Mouse (Mus musculus) adrenal gland, adult 2 months (tissue): ENCODE results near the gene Zbtb22. TPM values are rescaled to one million over a fixed set of nuclear protein-coding genes. Genes with fewer than 3 reads are reported as not detected.

ENCODE experiments used
- DNase-seq: peaks from one replicate; pipeline ENCODE4 v3.0.0; 2021
- microRNA-seq, 2 experiments: library from miRNA; unstranded; fragments of <30 nt; microRNA quantifications; one replicate each; pipeline ENCODE4 v1.2.0; 2021
- polyA plus RNA-seq: library from polyadenylated mRNA; depleted of rRNA; stranded (reverse); fragments of >200 nt; gene quantifications from 2 replicates; pipeline ENCODE4 v1.2.3, GENCODE M21; 2012; rRNA removed
- total RNA-seq, 2 experiments: library from RNA; stranded (reverse); gene quantifications; 2 replicates each; pipeline ENCODE4 v1.2.3; 2021

Gene Zbtb22
- total and polyA plus RNA-seq, 3 experiments, result 26.1 to 57.1 (median 38.3) TPM

DNA sequence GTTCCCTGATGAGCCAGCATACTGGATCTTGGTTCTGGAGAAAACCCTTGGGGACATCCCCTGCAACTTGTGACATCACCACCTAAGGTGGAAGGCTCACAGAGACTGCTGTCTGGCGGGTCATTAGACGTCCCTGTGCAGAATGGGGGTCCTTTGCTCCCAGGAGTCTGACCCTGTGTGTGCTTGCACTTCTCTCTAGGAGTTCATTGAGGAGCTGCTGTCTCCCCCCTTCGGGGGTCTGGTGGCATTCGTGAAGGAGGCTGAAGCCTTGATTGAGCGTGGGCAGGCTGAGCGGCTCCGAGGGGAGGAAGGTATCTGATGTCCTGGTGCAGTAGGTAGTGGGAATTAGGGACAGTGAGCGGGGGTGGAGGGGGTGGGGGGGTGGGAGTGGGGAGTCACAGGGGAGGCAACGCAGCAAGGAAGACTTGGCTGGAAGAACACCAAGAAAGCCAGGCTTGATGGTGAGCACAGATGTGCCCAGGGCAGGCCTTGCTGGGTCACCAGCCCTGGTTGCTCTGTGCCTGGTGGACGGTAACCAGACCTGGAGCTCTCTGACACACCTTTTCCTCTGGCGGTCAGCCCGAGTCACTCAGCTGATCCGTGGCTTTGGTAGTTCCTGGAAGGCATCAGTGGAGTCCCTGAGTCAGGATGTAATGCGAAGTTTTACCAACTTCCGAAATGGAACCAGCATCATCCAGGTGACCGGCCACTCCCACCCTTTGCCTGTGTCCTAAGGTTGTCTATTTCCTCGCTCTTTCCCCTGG, 49.6 kb downstream of the Zbtb22 start:
- DNase-seq, result no peak

- DNase-seq, result peak; percentile 73
These were observed 50.3 kb downstream of the Zbtb22 start for GRCm38 (mm10) chr17:33965846-33966550.

GRCm38 (mm10) chr17:33968489-33968888, 52.8 kb downstream of the Zbtb22 start:
- DNase-seq, result peak; percentile 80

Small RNA genes lying within 50 kb of the gene (microRNA-seq; reads per million reads assigned to microRNA genes)
- 0 reads per million in 2 experiments for gene Gm27740

Other genes starting within 250 kb of the Zbtb22 start
- gene Hnrnpm, start 229.0 kb upstream of the Zbtb22 start, total RNA-seq, result 100 to 1,000 TPM; 142 to 166 TPM
- gene Hnrnpm, start 229.0 kb upstream of the Zbtb22 start, polyA plus RNA-seq, result 66.7 and 70.9 TPM in 2 replicates
- 100 to 1,000 TPM; 112 to 117 TPM for gene March2, start 197.2 kb upstream of the Zbtb22 start, total RNA-seq
- 150 and 170 TPM in 2 replicates for gene March2, start 197.2 kb upstream of the Zbtb22 start, polyA plus RNA-seq
- gene Rab11b, start 155.4 kb upstream of the Zbtb22 start, total RNA-seq, result 100 to 1,000 TPM; 247 to 267 TPM
- 522 and 543 TPM in 2 replicates for gene Rab11b, start 155.4 kb upstream of the Zbtb22 start, polyA plus RNA-seq
- 100 to 1,000 TPM in 1 of 2 experiments, 10 to 100 TPM in 1; 44.5 to 100 TPM for gene Angptl4, start 134.1 kb upstream of the Zbtb22 start, total RNA-seq
- 131 and 261 TPM in 2 replicates for gene Angptl4, start 134.1 kb upstream of the Zbtb22 start, polyA plus RNA-seq
- gene Kank3, start 105.4 kb upstream of the Zbtb22 start, total RNA-seq, result 10 to 100 TPM; 55.9 to 66.2 TPM
- 164 and 195 TPM in 2 replicates for gene Kank3, start 105.4 kb upstream of the Zbtb22 start, polyA plus RNA-seq
- gene Rps28, start 91.3 kb upstream of the Zbtb22 start, total RNA-seq, result 1,000 to 10,000 TPM; 1,533 to 1,560 TPM
- 387 and 446 TPM in 2 replicates for gene Rps28, start 91.3 kb upstream of the Zbtb22 start, polyA plus RNA-seq
- gene Ndufa7, start 91.3 kb upstream of the Zbtb22 start, total RNA-seq, result 100 to 1,000 TPM; 507 to 539 TPM
- 556 and 578 TPM in 2 replicates for gene Ndufa7, start 91.3 kb upstream of the Zbtb22 start, polyA plus RNA-seq
- 10 to 100 TPM; 34.2 to 42.8 TPM for gene Cd320, start 72.8 kb upstream of the Zbtb22 start, total RNA-seq
- gene Cd320, start 72.8 kb upstream of the Zbtb22 start, polyA plus RNA-seq, result 85.2 and 99.1 TPM in 2 replicates
- not detected for gene Gm7029, start 42.1 kb upstream of the Zbtb22 start, total RNA-seq
- gene Gm7029, start 42.1 kb upstream of the Zbtb22 start, polyA plus RNA-seq, result not detected in 2 replicates
- 1 to 10 TPM; 1.4 to 1.6 TPM for gene Kifc1, start 25.2 kb upstream of the Zbtb22 start, total RNA-seq
- gene Kifc1, start 25.2 kb upstream of the Zbtb22 start, polyA plus RNA-seq, result 1.8 and 2.5 TPM in 2 replicates
- gene Platr17, start 10.8 kb upstream of the Zbtb22 start, total RNA-seq, result not detected
- not detected in 2 replicates for gene Platr17, start 10.8 kb upstream of the Zbtb22 start, polyA plus RNA-seq
- gene Daxx, start 6.5 kb upstream of the Zbtb22 start, total RNA-seq, result 10 to 100 TPM; 29.0 to 30.3 TPM
- 54.7 and 65.7 TPM in 2 replicates for gene Daxx, start 6.5 kb upstream of the Zbtb22 start, polyA plus RNA-seq
- gene Tapbp, start within 50 bp of the Zbtb22 start, total RNA-seq, result 100 to 1,000 TPM; 151 to 171 TPM
- gene Tapbp, start within 50 bp of the Zbtb22 start, polyA plus RNA-seq, result 244 and 245 TPM in 2 replicates
- 10 to 100 TPM; 44.2 to 44.4 TPM for gene Rgl2, start 13.6 kb downstream of the Zbtb22 start, total RNA-seq
- 237 and 298 TPM in 2 replicates for gene Rgl2, start 13.6 kb downstream of the Zbtb22 start, polyA plus RNA-seq
- gene Pfdn6, start 24.4 kb downstream of the Zbtb22 start, total RNA-seq, result 100 to 1,000 TPM in 1 of 2 experiments, 10 to 100 TPM in 1; 69.7 to 100 TPM
- gene Pfdn6, start 24.4 kb downstream of the Zbtb22 start, polyA plus RNA-seq, result 5.0 and 6.8 TPM in 2 replicates
- 10 to 100 TPM; 35.4 to 38.4 TPM for gene Wdr46, start 24.8 kb downstream of the Zbtb22 start, total RNA-seq
- 18.9 and 25.6 TPM in 2 replicates for gene Wdr46, start 24.8 kb downstream of the Zbtb22 start, polyA plus RNA-seq
- gene B3galt4, start 35.6 kb downstream of the Zbtb22 start, total RNA-seq, result 1 to 10 TPM; 4.0 to 6.5 TPM
- gene B3galt4, start 35.6 kb downstream of the Zbtb22 start, polyA plus RNA-seq, result 21.2 and 21.3 TPM in 2 replicates
- 10 to 100 TPM; 52.8 to 55.1 TPM for gene Vps52, start 39.9 kb downstream of the Zbtb22 start, total RNA-seq
- gene Vps52, start 39.9 kb downstream of the Zbtb22 start, polyA plus RNA-seq, result 88.4 and 107 TPM in 2 replicates
- gene Rps18, start 40.1 kb downstream of the Zbtb22 start, total RNA-seq, result 100 to 1,000 TPM; 541 to 790 TPM
- 153 and 176 TPM in 2 replicates for gene Rps18, start 40.1 kb downstream of the Zbtb22 start, polyA plus RNA-seq
- gene H2-K1, start 84.4 kb downstream of the Zbtb22 start, total RNA-seq, result 100 to 1,000 TPM; 577 to 669 TPM
- gene H2-K1, start 84.4 kb downstream of the Zbtb22 start, polyA plus RNA-seq, result 2,584 and 2,844 TPM in 2 replicates
- gene Ring1, start 108.8 kb downstream of the Zbtb22 start, total RNA-seq, result 10 to 100 TPM; 41.4 to 57.0 TPM
- gene Ring1, start 108.8 kb downstream of the Zbtb22 start, polyA plus RNA-seq, result 70.0 and 92.4 TPM in 2 replicates
- gene H2-Ke6, start 112.2 kb downstream of the Zbtb22 start, total RNA-seq, result 100 to 1,000 TPM; 252 to 263 TPM
- gene H2-Ke6, start 112.2 kb downstream of the Zbtb22 start, polyA plus RNA-seq, result 362 and 465 TPM in 2 replicates
- gene Slc39a7, start 115.8 kb downstream of the Zbtb22 start, total RNA-seq, result 100 to 1,000 TPM; 156 to 217 TPM
- 291 and 321 TPM in 2 replicates for gene Slc39a7, start 115.8 kb downstream of the Zbtb22 start, polyA plus RNA-seq
- 10 to 100 TPM; 47.5 to 54.9 TPM for gene Rxrb, start 115.9 kb downstream of the Zbtb22 start, total RNA-seq
- 150 and 161 TPM in 2 replicates for gene Rxrb, start 115.9 kb downstream of the Zbtb22 start, polyA plus RNA-seq
- gene Col11a2, start 123.5 kb downstream of the Zbtb22 start, total RNA-seq, result 1 to 10 TPM; 1.0 to 1.1 TPM
- gene Col11a2, start 123.5 kb downstream of the Zbtb22 start, polyA plus RNA-seq, result 0.35 and 1.7 TPM in 2 replicates
- gene H2-Oa, start 176.4 kb downstream of the Zbtb22 start, total RNA-seq, result under 1 TPM in 1 of 2 experiments, not detected in 1; 0.62 TPM
- 1.9 TPM in 2 replicates for gene H2-Oa, start 176.4 kb downstream of the Zbtb22 start, polyA plus RNA-seq
- 10 to 100 TPM; 14.4 to 18.9 TPM for gene H2-DMa, start 203.6 kb downstream of the Zbtb22 start, total RNA-seq
- gene H2-DMa, start 203.6 kb downstream of the Zbtb22 start, polyA plus RNA-seq, result 24.2 and 27.4 TPM in 2 replicates
- gene Brd2, start 206.7 kb downstream of the Zbtb22 start, total RNA-seq, result 100 to 1,000 TPM; 173 to 286 TPM
- 103 and 104 TPM in 2 replicates for gene Brd2, start 206.7 kb downstream of the Zbtb22 start, polyA plus RNA-seq
- 1 to 10 TPM; 2.0 to 3.4 TPM for gene H2-DMb2, start 227.4 kb downstream of the Zbtb22 start, total RNA-seq
- gene H2-DMb2, start 227.4 kb downstream of the Zbtb22 start, polyA plus RNA-seq, result 1.3 and 2.3 TPM in 2 replicates
- 10 to 100 TPM in 1 of 2 experiments, 1 to 10 TPM in 1; 6.4 to 12.3 TPM for gene H2-DMb1, start 237.2 kb downstream of the Zbtb22 start, total RNA-seq
- 32.6 and 33.3 TPM in 2 replicates for gene H2-DMb1, start 237.2 kb downstream of the Zbtb22 start, polyA plus RNA-seq